Mouse (Mus musculus) neural tube, embryonic 10.5 days (tissue): Measurements from ENCODE around the gene Prl2c5.
"Not testable (repeated sequence)": the region's sequence is repeated elsewhere in the genome, so short reads cannot be mapped to it uniquely, and the experiment has no call there.

ENCODE experiments used
- DNase-seq: peaks from one replicate; pipeline ENCODE4 v3.0.0-alpha.2; 2017; ENCODE audit warnings: low spot score; ENCODE audit errors: extremely low spot score

Prl2c5 gene

GRCm38 (mm10) chr13:13182415-13182814 is at the start of gene Prl2c5:
Gene Prl2c5 (plus strand): TSS chr13:13182715.
- DNase-seq: not testable (repeated sequence)

- not testable (repeated sequence) for DNase-seq
These were observed 19.6 kb upstream of the Prl2c5 start for GRCm38 (mm10) chr13:13162777-13163485.

GRCm38 (mm10) chr13:13168631-13169030 is 13.9 kb upstream of the Prl2c5 start:
- not testable (repeated sequence) for DNase-seq

GRCm38 (mm10) chr13:13173616-13174136 is 8.8 kb upstream of the Prl2c5 start:
- not testable (repeated sequence) for DNase-seq

GRCm38 (mm10) chr13:13175736-13176135 is 6.8 kb upstream of the Prl2c5 start:
- DNase-seq: not testable (repeated sequence)

- not testable (repeated sequence) for DNase-seq
These were observed 28.7 kb downstream of the Prl2c5 start for GRCm38 (mm10) chr13:13211168-13211567.

GRCm38 (mm10) chr13:13216363-13216762 is 33.8 kb downstream of the Prl2c5 start:
- not testable (repeated sequence) for DNase-seq

GRCm38 (mm10) chr13:13220231-13220630 is 37.7 kb downstream of the Prl2c5 start:
- DNase-seq: not testable (repeated sequence)

- DNase-seq: peak; percentile 16
These were observed 54.9 kb downstream of the Prl2c5 start for GRCm38 (mm10) chr13:13237456-13237855.
